Mouse (Mus musculus): ENCODE measurements around the gene Mzf1. TPM values are rescaled to one million over a fixed set of nuclear protein-coding genes. Genes with fewer than 3 reads are reported as not detected.
A peak's percentile ranks its signal among the peaks of the same experiment; 100 is the strongest.

Gene Mzf1
- polyA plus RNA-seq, 1 experiment: 0.90 TPM

DNA sequence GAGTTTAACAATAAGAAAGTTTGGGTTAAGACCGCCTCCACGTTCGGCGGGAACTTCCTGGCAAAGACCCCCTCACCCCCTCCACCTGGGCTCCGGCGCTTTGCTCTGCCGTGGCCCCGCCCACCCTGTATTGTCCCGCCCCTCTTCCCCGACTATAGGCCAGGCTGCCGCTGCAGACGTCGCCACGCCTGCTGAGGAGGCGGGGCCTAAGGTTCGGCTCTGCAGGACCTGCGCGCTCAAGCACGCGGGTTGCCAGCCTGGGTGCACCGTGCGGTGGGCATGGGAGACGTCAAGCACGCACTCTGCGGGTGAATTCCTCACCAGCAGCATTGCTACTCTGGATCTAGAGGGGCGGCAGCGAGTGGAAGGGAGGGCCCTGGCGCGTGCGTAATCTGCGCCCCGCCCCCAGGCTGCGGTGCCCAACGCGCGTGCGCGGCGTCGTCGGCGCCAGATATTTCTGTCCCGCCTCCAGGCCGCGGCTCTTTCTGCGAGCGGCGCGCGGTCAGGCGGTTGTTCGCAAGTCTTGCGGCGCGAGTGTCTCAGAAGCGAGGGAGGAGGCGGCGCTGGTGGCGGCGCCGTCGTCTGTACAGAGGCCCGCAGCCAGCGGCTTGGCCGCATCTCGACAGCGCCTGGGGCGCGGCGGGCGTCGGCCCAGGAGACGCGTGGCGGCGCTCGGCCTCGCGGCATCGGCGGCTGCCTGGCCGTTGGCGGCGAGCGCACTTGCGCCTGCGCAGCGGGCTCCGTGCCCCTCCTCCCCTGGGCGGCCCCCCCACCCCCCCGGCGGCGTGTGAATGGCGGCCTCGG is 30.4 kb downstream of the Mzf1 start:
- Histone ChIP-seq H3K27ac (ENCODE audit: insufficient read depth, low read length) (peak overlapping the region; percentile 89), H3K36me3 (ENCODE audit: control insufficient read depth, insufficient read depth, low read length, poor library complexity, severe bottlenecking) (peaks cover 41% of the 10 kb centered on the region), H3K4me3 (ENCODE audit: low read depth, low read length) (peak overlapping the region; percentile 98), H3K9me3 (replicated peaks; ENCODE audit: control insufficient read depth, insufficient read depth, low read length, poor library complexity, severe bottlenecking) (no peaks in the 10 kb centered on the region), H3K27me3 (ENCODE audit: control insufficient read depth, insufficient read depth, low read length, poor library complexity, severe bottlenecking) (no peaks in the 10 kb centered on the region), H3K9ac (ENCODE audit: low read depth, poor library complexity, severe bottlenecking) (peak overlapping the region; percentile 97), H3K4me1 (ENCODE audit: control insufficient read depth, insufficient read depth, low read length) (no peaks in the 10 kb centered on the region)
- TF ChIP-seq POLR2A (IDR thresholded peaks at IDR 0.05; ENCODE audit: insufficient read depth, low read length) (peak; percentile 48), CTCF (IDR thresholded peaks at IDR 0.05; ENCODE audit: low read depth, low read length) (no peak)

DNA sequence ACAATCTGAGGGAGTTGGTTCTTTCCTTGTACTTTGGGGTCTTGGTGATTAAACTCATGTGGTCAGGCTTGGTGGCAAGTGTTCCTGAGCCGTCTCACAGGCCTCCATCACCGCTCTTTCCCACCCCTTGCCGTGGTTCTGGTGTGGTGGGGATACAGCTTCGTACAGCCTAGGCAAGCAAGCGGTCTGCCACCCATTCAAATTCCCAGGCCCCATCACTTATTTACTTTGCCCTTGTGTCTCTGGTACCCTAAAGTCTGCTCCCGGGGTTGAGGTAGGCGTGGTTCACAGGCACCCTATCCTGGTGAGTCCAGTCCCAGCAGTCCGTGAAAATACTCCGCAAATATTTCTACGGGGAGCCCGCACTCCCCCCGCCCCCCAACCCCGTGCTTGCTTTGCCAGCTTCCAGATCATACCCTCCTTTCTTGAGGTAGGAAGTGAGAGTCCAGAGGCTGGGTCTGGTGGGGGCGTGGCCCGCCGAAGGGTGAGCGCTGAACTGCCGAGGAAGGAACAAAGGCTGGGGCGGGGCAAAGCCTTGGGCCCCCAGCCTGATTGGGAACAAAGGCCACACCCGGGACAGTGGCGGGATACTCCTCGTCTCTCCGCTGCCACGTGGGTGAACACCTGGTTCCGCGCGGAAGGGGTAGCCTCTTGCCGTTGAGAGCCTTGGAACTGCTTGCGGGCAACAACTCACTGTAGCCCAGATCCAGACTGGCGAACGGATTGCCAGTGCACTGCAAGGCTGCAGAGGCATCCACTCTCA is 31.6 kb downstream of the Mzf1 start:
- TF ChIP-seq CTCF (IDR thresholded peaks at IDR 0.05; ENCODE audit: low read depth, low read length): no peak
- peak; percentile 68 for TF ChIP-seq POLR2A (IDR thresholded peaks at IDR 0.05; ENCODE audit: insufficient read depth, low read length)
- peak; percentile 84 for TF ChIP-seq EP300 (IDR thresholded peaks at IDR 0.05; ENCODE audit: insufficient read depth, low read depth, low read length)

DNA sequence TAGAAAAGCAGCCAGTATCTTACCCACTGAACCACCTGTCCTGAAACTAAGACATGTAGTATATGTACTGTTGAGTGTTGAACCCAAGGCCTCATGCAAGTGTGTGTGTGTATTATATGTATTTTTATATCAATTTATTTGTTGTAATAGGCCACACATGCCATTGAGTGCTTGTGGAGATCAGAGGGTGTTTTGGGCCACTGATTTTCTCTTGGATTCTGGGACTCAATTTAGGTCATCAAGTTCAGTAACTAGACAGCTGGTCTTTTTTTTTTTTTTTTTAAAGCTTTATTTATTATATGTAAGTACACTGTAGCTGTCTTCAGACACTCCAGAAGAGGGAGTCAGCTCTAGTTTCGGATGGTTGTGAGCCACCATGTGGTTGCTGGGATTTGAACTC is 39.3 kb downstream of the Mzf1 start:
- Histone ChIP-seq H3K36me3 (ENCODE audit: control insufficient read depth, insufficient read depth, low read length, poor library complexity, severe bottlenecking) (no peaks in the 10 kb centered on the region), H3K4me3 (ENCODE audit: low read depth, low read length) (no peak overlapping the region), H3K4me1 (ENCODE audit: control insufficient read depth, insufficient read depth, low read length) (peaks cover 1% of the 10 kb centered on the region), H3K27ac (ENCODE audit: insufficient read depth, low read length) (peak overlapping the region; percentile 89), H3K9me3 (replicated peaks; ENCODE audit: control insufficient read depth, insufficient read depth, low read length, poor library complexity, severe bottlenecking) (no peaks in the 10 kb centered on the region), H3K27me3 (ENCODE audit: control insufficient read depth, insufficient read depth, low read length, poor library complexity, severe bottlenecking) (no peaks in the 10 kb centered on the region), H3K9ac (ENCODE audit: low read depth, poor library complexity, severe bottlenecking) (no peak overlapping the region)
- no peak for TF ChIP-seq EP300 (IDR thresholded peaks at IDR 0.05; ENCODE audit: insufficient read depth, low read depth, low read length)
- no peak for TF ChIP-seq CTCF (IDR thresholded peaks at IDR 0.05; ENCODE audit: low read depth, low read length)
- TF ChIP-seq POLR2A (IDR thresholded peaks at IDR 0.05; ENCODE audit: insufficient read depth, low read length): no peak

More for the DNA sequence above, 31.6 kb downstream of the Mzf1 start:
- Histone ChIP-seq H3K4me1 (ENCODE audit: control insufficient read depth, insufficient read depth, low read length) (no peaks in the 10 kb centered on the region), H3K9ac (ENCODE audit: low read depth, poor library complexity, severe bottlenecking) (peak overlapping the region; percentile 97), H3K36me3 (ENCODE audit: control insufficient read depth, insufficient read depth, low read length, poor library complexity, severe bottlenecking) (peaks cover 29% of the 10 kb centered on the region), H3K9me3 (replicated peaks; ENCODE audit: control insufficient read depth, insufficient read depth, low read length, poor library complexity, severe bottlenecking) (no peaks in the 10 kb centered on the region), H3K27ac (ENCODE audit: insufficient read depth, low read length) (peak overlapping the region; percentile 85), H3K4me3 (ENCODE audit: low read depth, low read length) (peak overlapping the region; percentile 65), H3K27me3 (ENCODE audit: control insufficient read depth, insufficient read depth, low read length, poor library complexity, severe bottlenecking) (no peaks in the 10 kb centered on the region)

DNA sequence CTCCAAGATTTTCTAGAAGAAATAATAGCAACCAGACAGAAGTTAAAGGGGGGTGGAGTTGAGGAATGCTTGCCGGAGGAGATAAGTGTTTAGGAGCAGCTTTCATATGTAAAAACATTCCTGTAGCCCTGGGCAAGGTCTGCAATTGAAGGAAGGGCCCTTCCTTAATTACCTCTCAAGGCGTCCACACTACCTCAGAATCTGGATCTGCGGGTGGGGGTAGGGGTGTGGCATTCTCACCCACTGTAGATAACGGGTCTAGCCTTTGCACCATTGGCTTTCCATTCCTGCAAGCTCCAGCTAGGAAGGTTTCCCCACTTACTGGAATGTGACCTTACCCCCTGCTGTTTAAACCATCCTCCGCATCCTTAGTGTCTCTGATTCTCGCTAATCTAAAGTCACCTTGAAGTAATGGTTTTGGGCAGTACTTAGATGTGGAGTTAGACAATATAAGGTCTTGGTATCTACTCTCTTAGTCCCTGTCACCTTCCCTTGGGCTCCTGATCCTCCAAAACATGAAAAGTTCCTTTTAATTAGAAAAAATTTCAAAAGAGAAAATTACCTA is 40.2 kb downstream of the Mzf1 start:
- Histone ChIP-seq H3K4me3 (ENCODE audit: low read depth, low read length) (no peak overlapping the region), H3K4me1 (ENCODE audit: control insufficient read depth, insufficient read depth, low read length) (peaks cover 1% of the 10 kb centered on the region), H3K9ac (ENCODE audit: low read depth, poor library complexity, severe bottlenecking) (peak overlapping the region; percentile 64; the same call in 1 of the 2 replicates), H3K27ac (ENCODE audit: insufficient read depth, low read length) (peak overlapping the region; percentile 100), H3K27me3 (ENCODE audit: control insufficient read depth, insufficient read depth, low read length, poor library complexity, severe bottlenecking) (no peaks in the 10 kb centered on the region), H3K36me3 (ENCODE audit: control insufficient read depth, insufficient read depth, low read length, poor library complexity, severe bottlenecking) (no peaks in the 10 kb centered on the region), H3K9me3 (replicated peaks; ENCODE audit: control insufficient read depth, insufficient read depth, low read length, poor library complexity, severe bottlenecking) (no peaks in the 10 kb centered on the region)
- TF ChIP-seq EP300 (IDR thresholded peaks at IDR 0.05; ENCODE audit: insufficient read depth, low read depth, low read length) (peak; percentile 99), CTCF (IDR thresholded peaks at IDR 0.05; ENCODE audit: low read depth, low read length) (no peak)

DNA sequence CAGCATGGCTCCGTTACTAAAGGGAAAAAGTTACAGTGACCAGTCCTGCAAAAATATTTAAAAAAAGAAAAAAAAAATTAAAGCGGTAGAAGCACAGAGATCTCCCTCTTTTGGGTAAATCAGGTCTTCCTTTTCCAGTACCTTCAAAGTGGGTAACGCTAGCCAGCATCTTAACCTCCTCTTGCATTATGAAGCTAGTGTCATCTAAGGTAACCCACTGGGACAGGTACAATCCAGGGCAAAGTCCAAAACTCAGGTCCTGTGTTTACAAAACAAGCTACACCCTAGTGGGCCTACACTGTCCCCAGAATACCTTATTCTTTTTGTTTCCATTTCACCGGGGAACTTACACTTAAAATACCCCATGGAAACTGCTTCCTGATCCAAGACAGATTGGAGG is 40.9 kb downstream of the Mzf1 start:
- TF ChIP-seq EP300 (IDR thresholded peaks at IDR 0.05; ENCODE audit: insufficient read depth, low read depth, low read length): no peak
- TF ChIP-seq CTCF (IDR thresholded peaks at IDR 0.05; ENCODE audit: low read depth, low read length): no peak
- no peak for TF ChIP-seq POLR2A (IDR thresholded peaks at IDR 0.05; ENCODE audit: insufficient read depth, low read length)
- H3K9me3 ChIP-seq (replicated peaks; ENCODE audit: control insufficient read depth, insufficient read depth, low read length, poor library complexity, severe bottlenecking): no peaks in the 10 kb centered on the region
- H3K27me3 ChIP-seq (ENCODE audit: control insufficient read depth, insufficient read depth, low read length, poor library complexity, severe bottlenecking): no peaks in the 10 kb centered on the region
- H3K4me1 ChIP-seq (ENCODE audit: control insufficient read depth, insufficient read depth, low read length): peaks cover 1% of the 10 kb centered on the region
- H3K36me3 ChIP-seq (ENCODE audit: control insufficient read depth, insufficient read depth, low read length, poor library complexity, severe bottlenecking): no peaks in the 10 kb centered on the region
- peak overlapping the region; percentile 64 for H3K9ac ChIP-seq (ENCODE audit: low read depth, poor library complexity, severe bottlenecking)
- H3K27ac ChIP-seq (ENCODE audit: insufficient read depth, low read length): peak overlapping the region; percentile 100
- H3K4me3 ChIP-seq (ENCODE audit: low read depth, low read length): no peak overlapping the region

Measured in ES-Bruce4 (cell line).